Mouse (Mus musculus): Measurements from ENCODE around the gene Myo10. TPM values are rescaled to one million over a fixed set of nuclear protein-coding genes. Genes with fewer than 3 reads are reported as not detected.

Myo10 gene
- polyA plus RNA-seq, 1 experiment: 24.8 TPM

GRCm38 (mm10) chr15:25843086-25843991, 221.0 kb downstream of the Myo10 start, which contains the start of gene Retreg1:
TSS of gene Retreg1 (plus strand) at chr15:25843180.
- DNase-seq (ENCODE audit: low spot score): peak; percentile 67

- DNase-seq (ENCODE audit: low spot score): no peak
Observed at GRCm38 (mm10) chr15:25844013-25844570, 221.8 kb downstream of the Myo10 start.

- DNase-seq (ENCODE audit: low spot score): no peak
Observed at GRCm38 (mm10) chr15:25844771-25845170, 222.4 kb downstream of the Myo10 start.

- DNase-seq (ENCODE audit: low spot score): no peak
Observed at GRCm38 (mm10) chr15:25847576-25848168, 225.3 kb downstream of the Myo10 start.

GRCm38 (mm10) chr15:25850552-25850951, 228.2 kb downstream of the Myo10 start:
- DNase-seq (ENCODE audit: low spot score): no peak

- DNase-seq (ENCODE audit: low spot score): no peak
Observed at GRCm38 (mm10) chr15:25854270-25854904, 232.1 kb downstream of the Myo10 start.

- no peak for DNase-seq (ENCODE audit: low spot score)
Observed at GRCm38 (mm10) chr15:25858611-25859058, 236.3 kb downstream of the Myo10 start.

GRCm38 (mm10) chr15:25859469-25859868, 237.1 kb downstream of the Myo10 start:
- DNase-seq (ENCODE audit: low spot score): no peak

- DNase-seq (ENCODE audit: low spot score): no peak
Observed at GRCm38 (mm10) chr15:25861900-25862299, 239.6 kb downstream of the Myo10 start.

Other genes starting within 250 kb of the Myo10 start
- 66.5 and 83.1 TPM in 2 replicates for gene Basp1, start 208.8 kb upstream of the Myo10 start, polyA plus RNA-seq (2012; rRNA removed)
- gene Retreg1, start 220.7 kb downstream of the Myo10 start, polyA plus RNA-seq (2012; rRNA removed): 12.3 and 13.6 TPM in 2 replicates